Mouse (Mus musculus) heart, postnatal 0 days (tissue): ENCODE measurements at regions not wholly inside any gene's neighbourhood (a gene's known extent, or its start where the extent isn't known, plus 50 kb on each side); places are given as distances from the start of the nearest gene placed in this dataset.

ENCODE experiments used
- CTCF ChIP-seq: IDR thresholded peaks from 2 replicates; pipeline ENCODE4 v1.5.1; 2016; ENCODE audit warnings: antibody characterized with exemption, control low read depth, low read depth
- EP300 ChIP-seq: IDR thresholded peaks from 2 replicates; pipeline ENCODE4 v1.6.1; 2016; ENCODE audit warnings: antibody characterized with exemption, low read depth

- TF ChIP-seq CTCF, result no peak
- TF ChIP-seq EP300, result no peak
Observed at GRCm38 (mm10) chr4:95474726-95475406, 82.4 kb upstream of the Fggy start.
